Mouse (Mus musculus): Measurements from ENCODE around the gene Ppfibp2. TPM values are rescaled to one million over a fixed set of nuclear protein-coding genes. Genes with fewer than 3 reads are reported as not detected.

The Ppfibp2 gene
- polyA plus RNA-seq, 1 experiment from 2014 or later: 4.6 TPM

- 56% methylated on average over 6 of the region's 6 CpGs for WGBS (ENCODE audit: insufficient replicate concordance)
- no peak overlapping the region for H3K9ac ChIP-seq (ENCODE audit: low read depth, low read length)
- H3K9me3 ChIP-seq (replicated peaks; ENCODE audit: control insufficient read depth, low read length): no peaks in the 10 kb centered on the region
- H3K4me2 ChIP-seq (ENCODE audit: low read depth, low read length): no peak overlapping the region
- H3K36me3 ChIP-seq (ENCODE audit: control insufficient read depth, insufficient read depth): no peaks in the 10 kb centered on the region
- ATAC-seq (ENCODE audit: low read depth): no peak
- no peaks in the 10 kb centered on the region for H3K27me3 ChIP-seq (ENCODE audit: control insufficient read depth, insufficient read depth, low read depth, low read length)
- no peak overlapping the region for H3K27ac ChIP-seq (ENCODE audit: low read length)
- peaks cover 5% of the 10 kb centered on the region; the same call in 1 of the 2 replicates for H3K4me1 ChIP-seq (ENCODE audit: control insufficient read depth, low read depth, low read length)
- no peak overlapping the region for H3K4me3 ChIP-seq (ENCODE audit: low read depth, low read length)
These were observed 117.7 kb downstream of the Ppfibp2 start for GRCm38 (mm10) chr7:107712743-107713142.

- H3K36me3 ChIP-seq (ENCODE audit: control insufficient read depth, insufficient read depth): no peaks in the 10 kb centered on the region
- H3K9me3 ChIP-seq (replicated peaks; ENCODE audit: control insufficient read depth, low read length): no peaks in the 10 kb centered on the region
- H3K27ac ChIP-seq (ENCODE audit: low read length): no peak overlapping the region
- H3K4me3 ChIP-seq (ENCODE audit: low read depth, low read length): no peak overlapping the region
- H3K4me2 ChIP-seq (ENCODE audit: low read depth, low read length): no peak overlapping the region
- no peak overlapping the region for H3K9ac ChIP-seq (ENCODE audit: low read depth, low read length)
- no peak for ATAC-seq (ENCODE audit: low read depth)
- 61% methylated on average over 5 of the region's 5 CpGs for WGBS (ENCODE audit: insufficient replicate concordance)
- H3K27me3 ChIP-seq (ENCODE audit: control insufficient read depth, insufficient read depth, low read depth, low read length): no peaks in the 10 kb centered on the region
- H3K4me1 ChIP-seq (ENCODE audit: control insufficient read depth, low read depth, low read length): no peaks in the 10 kb centered on the region
These were observed 119.1 kb downstream of the Ppfibp2 start for GRCm38 (mm10) chr7:107714067-107714466.

- no peaks in the 10 kb centered on the region for H3K36me3 ChIP-seq (ENCODE audit: control insufficient read depth, insufficient read depth)
- 43% methylated on average over 1 of the region's 1 CpGs for WGBS (ENCODE audit: insufficient replicate concordance)
- no peak overlapping the region for H3K9ac ChIP-seq (ENCODE audit: low read depth, low read length)
These were observed 125.8 kb downstream of the Ppfibp2 start for GRCm38 (mm10) chr7:107720771-107721170.

GRCm38 (mm10) chr7:107722536-107722935, 127.5 kb downstream of the Ppfibp2 start:
- Histone ChIP-seq H3K4me2 (ENCODE audit: low read depth, low read length) (no peak overlapping the region), H3K9ac (ENCODE audit: low read depth, low read length) (no peak overlapping the region), H3K4me1 (ENCODE audit: control insufficient read depth, low read depth, low read length) (no peaks in the 10 kb centered on the region), H3K9me3 (replicated peaks; ENCODE audit: control insufficient read depth, low read length) (no peaks in the 10 kb centered on the region), H3K4me3 (ENCODE audit: low read depth, low read length) (no peak overlapping the region), H3K27ac (ENCODE audit: low read length) (no peak overlapping the region), H3K36me3 (ENCODE audit: control insufficient read depth, insufficient read depth) (no peaks in the 10 kb centered on the region), H3K27me3 (ENCODE audit: control insufficient read depth, insufficient read depth, low read depth, low read length) (no peaks in the 10 kb centered on the region)
- 75% methylated on average over 4 of the region's 4 CpGs for WGBS (ENCODE audit: insufficient replicate concordance)
- ATAC-seq (ENCODE audit: low read depth): no peak

More at GRCm38 (mm10) chr7:107720771-107721170, 125.8 kb downstream of the Ppfibp2 start:
- H3K4me2 ChIP-seq (ENCODE audit: low read depth, low read length): no peak overlapping the region
- H3K4me1 ChIP-seq (ENCODE audit: control insufficient read depth, low read depth, low read length): no peaks in the 10 kb centered on the region
- no peak overlapping the region for H3K27ac ChIP-seq (ENCODE audit: low read length)
- ATAC-seq (ENCODE audit: low read depth): no peak
- no peaks in the 10 kb centered on the region for H3K9me3 ChIP-seq (replicated peaks; ENCODE audit: control insufficient read depth, low read length)
- no peaks in the 10 kb centered on the region for H3K27me3 ChIP-seq (ENCODE audit: control insufficient read depth, insufficient read depth, low read depth, low read length)
- no peak overlapping the region for H3K4me3 ChIP-seq (ENCODE audit: low read depth, low read length)

GRCm38 (mm10) chr7:107727538-107727937, 132.5 kb downstream of the Ppfibp2 start:
- H3K4me1 ChIP-seq (ENCODE audit: control insufficient read depth, low read depth, low read length): no peaks in the 10 kb centered on the region

GRCm38 (mm10) chr7:107730587-107730986, 135.6 kb downstream of the Ppfibp2 start:
- H3K27ac ChIP-seq (ENCODE audit: low read length): no peak overlapping the region
- no peaks in the 10 kb centered on the region for H3K36me3 ChIP-seq (ENCODE audit: control insufficient read depth, insufficient read depth)
- H3K4me2 ChIP-seq (ENCODE audit: low read depth, low read length): no peak overlapping the region
- no peaks in the 10 kb centered on the region for H3K9me3 ChIP-seq (replicated peaks; ENCODE audit: control insufficient read depth, low read length)
- no peak overlapping the region for H3K4me3 ChIP-seq (ENCODE audit: low read depth, low read length)
- ATAC-seq (ENCODE audit: low read depth): no peak
- H3K27me3 ChIP-seq (ENCODE audit: control insufficient read depth, insufficient read depth, low read depth, low read length): no peaks in the 10 kb centered on the region
- H3K9ac ChIP-seq (ENCODE audit: low read depth, low read length): no peak overlapping the region
- H3K4me1 ChIP-seq (ENCODE audit: control insufficient read depth, low read depth, low read length): no peaks in the 10 kb centered on the region
- 72% methylated on average over 8 of the region's 10 CpGs for WGBS (ENCODE audit: insufficient replicate concordance)

More at GRCm38 (mm10) chr7:107727538-107727937, 132.5 kb downstream of the Ppfibp2 start:
- 40% methylated on average over 3 of the region's 3 CpGs for WGBS (ENCODE audit: insufficient replicate concordance)
- Histone ChIP-seq H3K9ac (ENCODE audit: low read depth, low read length) (no peak overlapping the region), H3K9me3 (replicated peaks; ENCODE audit: control insufficient read depth, low read length) (no peaks in the 10 kb centered on the region), H3K4me2 (ENCODE audit: low read depth, low read length) (no peak overlapping the region), H3K27me3 (ENCODE audit: control insufficient read depth, insufficient read depth, low read depth, low read length) (no peaks in the 10 kb centered on the region), H3K27ac (ENCODE audit: low read length) (no peak overlapping the region), H3K4me3 (ENCODE audit: low read depth, low read length) (no peak overlapping the region), H3K36me3 (ENCODE audit: control insufficient read depth, insufficient read depth) (no peaks in the 10 kb centered on the region)
- ATAC-seq (ENCODE audit: low read depth): no peak

- no peak overlapping the region for H3K4me3 ChIP-seq (ENCODE audit: low read depth, low read length)
- no peak overlapping the region for H3K9ac ChIP-seq (ENCODE audit: low read depth, low read length)
- no peaks in the 10 kb centered on the region for H3K36me3 ChIP-seq (ENCODE audit: control insufficient read depth, insufficient read depth)
- H3K27ac ChIP-seq (ENCODE audit: low read length): no peak overlapping the region
- H3K27me3 ChIP-seq (ENCODE audit: control insufficient read depth, insufficient read depth, low read depth, low read length): no peaks in the 10 kb centered on the region
- ATAC-seq (ENCODE audit: low read depth): no peak
- H3K4me1 ChIP-seq (ENCODE audit: control insufficient read depth, low read depth, low read length): no peaks in the 10 kb centered on the region
- 48% methylated on average over 2 of the region's 2 CpGs for WGBS (ENCODE audit: insufficient replicate concordance)
- H3K9me3 ChIP-seq (replicated peaks; ENCODE audit: control insufficient read depth, low read length): no peaks in the 10 kb centered on the region
- no peak overlapping the region for H3K4me2 ChIP-seq (ENCODE audit: low read depth, low read length)
These were observed 138.2 kb downstream of the Ppfibp2 start for GRCm38 (mm10) chr7:107733162-107733561.

- no peaks in the 10 kb centered on the region for H3K27me3 ChIP-seq (ENCODE audit: control insufficient read depth, insufficient read depth, low read depth, low read length)
- no peak for ATAC-seq (ENCODE audit: low read depth)
- H3K4me2 ChIP-seq (ENCODE audit: low read depth, low read length): no peak overlapping the region
- no peaks in the 10 kb centered on the region; the same call in 1 of the 2 replicates for H3K36me3 ChIP-seq (ENCODE audit: control insufficient read depth, insufficient read depth)
- H3K4me3 ChIP-seq (ENCODE audit: low read depth, low read length): no peak overlapping the region
- H3K9me3 ChIP-seq (replicated peaks; ENCODE audit: control insufficient read depth, low read length): no peaks in the 10 kb centered on the region
- H3K27ac ChIP-seq (ENCODE audit: low read length): no peak overlapping the region
- no peak overlapping the region for H3K9ac ChIP-seq (ENCODE audit: low read depth, low read length)
- WGBS (ENCODE audit: insufficient replicate concordance): 17% methylated on average over 2 of the region's 2 CpGs
- H3K4me1 ChIP-seq (ENCODE audit: control insufficient read depth, low read depth, low read length): no peaks in the 10 kb centered on the region
These were observed 143.7 kb downstream of the Ppfibp2 start for GRCm38 (mm10) chr7:107738726-107739125.

GRCm38 (mm10) chr7:107742963-107743465, 148.0 kb downstream of the Ppfibp2 start:
- 65% methylated on average over 10 of the region's 10 CpGs for WGBS (ENCODE audit: insufficient replicate concordance)
- Histone ChIP-seq H3K9ac (ENCODE audit: low read depth, low read length) (no peak overlapping the region), H3K27ac (ENCODE audit: low read length) (no peak overlapping the region), H3K27me3 (ENCODE audit: control insufficient read depth, insufficient read depth, low read depth, low read length) (no peaks in the 10 kb centered on the region), H3K36me3 (ENCODE audit: control insufficient read depth, insufficient read depth) (no peaks in the 10 kb centered on the region; the same call in 1 of the 2 replicates), H3K4me3 (ENCODE audit: low read depth, low read length) (no peak overlapping the region), H3K4me2 (ENCODE audit: low read depth, low read length) (no peak overlapping the region), H3K4me1 (ENCODE audit: control insufficient read depth, low read depth, low read length) (no peaks in the 10 kb centered on the region), H3K9me3 (replicated peaks; ENCODE audit: control insufficient read depth, low read length) (no peaks in the 10 kb centered on the region)
- no peak for ATAC-seq (ENCODE audit: low read depth)
